Mouse (Mus musculus): ENCODE data around the gene Gm15140.
"Not testable (repeated sequence)": the region's sequence is repeated elsewhere in the genome, so short reads cannot be mapped to it uniquely, and the experiment has no call there.

Gm15140 gene

GRCm38 (mm10) chrX:154120585-154120984 lies at the start of gene Gm15140:
TSS of gene Gm15140 (minus strand) at chrX:154120685.
- DNase-seq (ENCODE audit: low spot score): not testable (repeated sequence)

Data from embryo, embryonic 10 days (tissue).